Mouse (Mus musculus): ENCODE measurements around the gene Mical2.

DNA sequence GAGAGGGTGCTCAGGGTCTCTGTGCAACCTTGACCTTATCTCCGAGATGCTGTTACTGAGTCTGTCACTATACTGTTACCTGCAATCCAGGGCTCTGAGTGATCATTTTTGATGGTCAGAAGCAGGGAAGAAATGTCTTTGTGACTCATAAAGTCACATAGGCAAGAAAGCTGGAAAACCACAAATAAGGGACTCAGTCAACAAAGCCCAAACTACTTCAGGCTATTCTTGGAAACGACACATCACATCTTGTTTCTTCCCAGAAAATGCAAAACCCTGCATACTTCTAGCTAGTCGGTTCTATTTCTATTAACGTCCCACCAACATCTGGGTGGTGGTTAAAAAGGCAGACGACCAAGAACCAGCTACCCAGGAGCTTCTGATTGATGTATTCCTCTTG, 41.6 kb downstream of the Mical2 start:
- TF ChIP-seq CTCF (IDR thresholded peaks at IDR 0.05; ENCODE audit: borderline replicate concordance, insufficient read depth, low read length) (no peak), POLR2A (IDR thresholded peaks at IDR 0.05; ENCODE audit: low read depth, low read length) (no peak)
